Mouse (Mus musculus): ENCODE data around the gene Get4. TPM values are rescaled to one million over a fixed set of nuclear protein-coding genes. Genes with fewer than 3 reads are reported as not detected.

The Get4 gene
- 148 and 161 TPM in 2 replicates for polyA plus RNA-seq (2015; fragmentation: Nextera tagmentation; extraction: Ambion mirVana)

GRCm38 (mm10) chr5:139252081-139252909 is at the start of gene Get4:
Gene Get4, plus strand, starts transcription at chr5:139252324.
- H3K4me3 ChIP-seq (ENCODE audit: low read length): peak within 1 kb of the TSS; percentile 88
- WGBS: under 1% methylated on average over 89 of the region's 90 CpGs
- H3K4me1 ChIP-seq (ENCODE audit: insufficient read depth, low read length): peaks cover 31% of the 10 kb centered on the region
- peak within 1 kb of the TSS; percentile 91 for H3K9ac ChIP-seq (replicated peaks; ENCODE audit: low read length)
- H3K27ac ChIP-seq (ENCODE audit: low read length): peak within 1 kb of the TSS; percentile 89
- H3K36me3 ChIP-seq (ENCODE audit: insufficient read depth, low read length): peaks cover 19% of the 10 kb centered on the region
- ATAC-seq (ENCODE audit: low FRiP score, low TSS enrichment): peak; percentile 97
- no peaks in the 10 kb centered on the region for H3K27me3 ChIP-seq (ENCODE audit: insufficient read depth, low read length)
- H3K9me3 ChIP-seq (ENCODE audit: low read length): no peaks in the 10 kb centered on the region
- H3K4me2 ChIP-seq (replicated peaks; ENCODE audit: low read depth, low read length): peak within 1 kb of the TSS; percentile 96

GRCm38 (mm10) chr5:139203312-139203711 is 48.8 kb upstream of the Get4 start:
- Histone ChIP-seq H3K4me2 (replicated peaks; ENCODE audit: low read depth, low read length) (no peak overlapping the region), H3K4me1 (ENCODE audit: insufficient read depth, low read length) (peaks cover 20% of the 10 kb centered on the region), H3K9me3 (ENCODE audit: low read length) (no peaks in the 10 kb centered on the region), H3K27ac (ENCODE audit: low read length) (no peak overlapping the region), H3K9ac (replicated peaks; ENCODE audit: low read length) (no peak overlapping the region), H3K4me3 (ENCODE audit: low read length) (no peak overlapping the region), H3K36me3 (ENCODE audit: insufficient read depth, low read length) (no peaks in the 10 kb centered on the region), H3K27me3 (ENCODE audit: insufficient read depth, low read length) (no peaks in the 10 kb centered on the region)
- 82% methylated on average over 5 of the region's 5 CpGs for WGBS
- no peak for ATAC-seq (ENCODE audit: low FRiP score, low TSS enrichment)

- H3K4me2 ChIP-seq (replicated peaks; ENCODE audit: low read depth, low read length): no peak overlapping the region
- H3K27ac ChIP-seq (ENCODE audit: low read length): no peak overlapping the region
- no peaks in the 10 kb centered on the region for H3K36me3 ChIP-seq (ENCODE audit: insufficient read depth, low read length)
- H3K4me3 ChIP-seq (ENCODE audit: low read length): no peak overlapping the region
- H3K27me3 ChIP-seq (ENCODE audit: insufficient read depth, low read length): no peaks in the 10 kb centered on the region
- H3K9me3 ChIP-seq (ENCODE audit: low read length): no peaks in the 10 kb centered on the region
- WGBS: 65% methylated on average over 4 of the region's 4 CpGs
- no peak for ATAC-seq (ENCODE audit: low FRiP score, low TSS enrichment)
- H3K9ac ChIP-seq (replicated peaks; ENCODE audit: low read length): no peak overlapping the region
- peaks cover 16% of the 10 kb centered on the region for H3K4me1 ChIP-seq (ENCODE audit: insufficient read depth, low read length)
Observed at GRCm38 (mm10) chr5:139206081-139206480, 46.0 kb upstream of the Get4 start.

- Histone ChIP-seq H3K9me3 (ENCODE audit: low read length) (no peaks in the 10 kb centered on the region), H3K4me1 (ENCODE audit: insufficient read depth, low read length) (peaks cover 12% of the 10 kb centered on the region), H3K36me3 (ENCODE audit: insufficient read depth, low read length) (no peaks in the 10 kb centered on the region), H3K27ac (ENCODE audit: low read length) (no peak overlapping the region), H3K4me3 (ENCODE audit: low read length) (no peak overlapping the region), H3K4me2 (replicated peaks; ENCODE audit: low read depth, low read length) (no peak overlapping the region), H3K9ac (replicated peaks; ENCODE audit: low read length) (no peak overlapping the region), H3K27me3 (ENCODE audit: insufficient read depth, low read length) (no peaks in the 10 kb centered on the region)
- no peak for ATAC-seq (ENCODE audit: low FRiP score, low TSS enrichment)
- WGBS: 75% methylated on average over 7 of the region's 7 CpGs
Observed at GRCm38 (mm10) chr5:139206525-139206924, 45.6 kb upstream of the Get4 start.

GRCm38 (mm10) chr5:139208183-139208582 is 43.9 kb upstream of the Get4 start:
- ATAC-seq (ENCODE audit: low FRiP score, low TSS enrichment): no peak
- H3K36me3 ChIP-seq (ENCODE audit: insufficient read depth, low read length): peaks cover 3% of the 10 kb centered on the region; the same call in 1 of the 2 replicates
- H3K9me3 ChIP-seq (ENCODE audit: low read length): no peaks in the 10 kb centered on the region
- no peaks in the 10 kb centered on the region for H3K4me1 ChIP-seq (ENCODE audit: insufficient read depth, low read length)
- H3K27me3 ChIP-seq (ENCODE audit: insufficient read depth, low read length): no peaks in the 10 kb centered on the region
- H3K4me2 ChIP-seq (replicated peaks; ENCODE audit: low read depth, low read length): no peak overlapping the region
- H3K9ac ChIP-seq (replicated peaks; ENCODE audit: low read length): no peak overlapping the region
- H3K4me3 ChIP-seq (ENCODE audit: low read length): no peak overlapping the region
- H3K27ac ChIP-seq (ENCODE audit: low read length): no peak overlapping the region

- Histone ChIP-seq H3K9ac (replicated peaks; ENCODE audit: low read length) (no peak overlapping the region), H3K4me2 (replicated peaks; ENCODE audit: low read depth, low read length) (no peak overlapping the region), H3K4me3 (ENCODE audit: low read length) (no peak overlapping the region), H3K27ac (ENCODE audit: low read length) (no peak overlapping the region), H3K9me3 (ENCODE audit: low read length) (no peaks in the 10 kb centered on the region), H3K36me3 (ENCODE audit: insufficient read depth, low read length) (peaks cover 3% of the 10 kb centered on the region; the same call in 1 of the 2 replicates), H3K27me3 (ENCODE audit: insufficient read depth, low read length) (no peaks in the 10 kb centered on the region), H3K4me1 (ENCODE audit: insufficient read depth, low read length) (no peaks in the 10 kb centered on the region)
- 91% methylated on average over 10 of the region's 10 CpGs for WGBS
- no peak for ATAC-seq (ENCODE audit: low FRiP score, low TSS enrichment)
Observed at GRCm38 (mm10) chr5:139208871-139209684, 43.0 kb upstream of the Get4 start.

- no peak for ATAC-seq (ENCODE audit: low FRiP score, low TSS enrichment)
Observed at GRCm38 (mm10) chr5:139209685-139210026, 42.5 kb upstream of the Get4 start.

GRCm38 (mm10) chr5:139211737-139212385 is 40.3 kb upstream of the Get4 start:
- H3K27ac ChIP-seq (ENCODE audit: low read length): no peak overlapping the region
- no peaks in the 10 kb centered on the region for H3K4me1 ChIP-seq (ENCODE audit: insufficient read depth, low read length)
- no peaks in the 10 kb centered on the region for H3K9me3 ChIP-seq (ENCODE audit: low read length)
- 92% methylated on average over 11 of the region's 11 CpGs for WGBS
- no peak overlapping the region for H3K9ac ChIP-seq (replicated peaks; ENCODE audit: low read length)
- H3K4me3 ChIP-seq (ENCODE audit: low read length): no peak overlapping the region
- no peaks in the 10 kb centered on the region for H3K27me3 ChIP-seq (ENCODE audit: insufficient read depth, low read length)
- ATAC-seq (ENCODE audit: low FRiP score, low TSS enrichment): no peak
- H3K36me3 ChIP-seq (ENCODE audit: insufficient read depth, low read length): peaks cover 15% of the 10 kb centered on the region; the same call in 1 of the 2 replicates
- H3K4me2 ChIP-seq (replicated peaks; ENCODE audit: low read depth, low read length): no peak overlapping the region

More at GRCm38 (mm10) chr5:139209685-139210026, 42.5 kb upstream of the Get4 start:
- Histone ChIP-seq H3K4me1 (ENCODE audit: insufficient read depth, low read length) (no peaks in the 10 kb centered on the region), H3K27me3 (ENCODE audit: insufficient read depth, low read length) (no peaks in the 10 kb centered on the region), H3K4me3 (ENCODE audit: low read length) (no peak overlapping the region), H3K27ac (ENCODE audit: low read length) (no peak overlapping the region), H3K36me3 (ENCODE audit: insufficient read depth, low read length) (peaks cover 3% of the 10 kb centered on the region; the same call in 1 of the 2 replicates), H3K9ac (replicated peaks; ENCODE audit: low read length) (no peak overlapping the region), H3K9me3 (ENCODE audit: low read length) (no peaks in the 10 kb centered on the region), H3K4me2 (replicated peaks; ENCODE audit: low read depth, low read length) (no peak overlapping the region)
- WGBS: 91% methylated on average over 7 of the region's 7 CpGs

GRCm38 (mm10) chr5:139214298-139214697 is 37.8 kb upstream of the Get4 start:
- no peak for ATAC-seq (ENCODE audit: low FRiP score, low TSS enrichment)
- Histone ChIP-seq H3K27me3 (ENCODE audit: insufficient read depth, low read length) (no peaks in the 10 kb centered on the region), H3K9ac (replicated peaks; ENCODE audit: low read length) (no peak overlapping the region), H3K27ac (ENCODE audit: low read length) (no peak overlapping the region), H3K4me3 (ENCODE audit: low read length) (no peak overlapping the region), H3K4me2 (replicated peaks; ENCODE audit: low read depth, low read length) (no peak overlapping the region), H3K36me3 (ENCODE audit: insufficient read depth, low read length) (peaks cover 16% of the 10 kb centered on the region; the same call in 1 of the 2 replicates), H3K4me1 (ENCODE audit: insufficient read depth, low read length) (no peaks in the 10 kb centered on the region), H3K9me3 (ENCODE audit: low read length) (no peaks in the 10 kb centered on the region)
